Mouse (Mus musculus): ENCODE measurements around the gene Apol8.

GRCm38 (mm10) chr15:77789186-77789585 is 32.4 kb upstream of the Apol8 start:
- no peak for TF ChIP-seq CTCF (IDR thresholded peaks at IDR 0.05; ENCODE audit: low read depth)
- TF ChIP-seq EP300 (IDR thresholded peaks at IDR 0.05; ENCODE audit: low read depth): no peak
